Mouse (Mus musculus) hindbrain, embryonic 10.5 days (tissue): Measurements from ENCODE around the gene Atad5. TPM values are rescaled to one million over a fixed set of nuclear protein-coding genes. Genes with fewer than 3 reads are reported as not detected.
"Not testable (repeated sequence)": the region's sequence is repeated elsewhere in the genome, so short reads cannot be mapped to it uniquely, and the experiment has no call there.

Experiments
- DNase-seq: peaks from one replicate; pipeline ENCODE4 v3.0.0-alpha.2; 2017; ENCODE audit warnings: low spot score
- H3K27ac ChIP-seq: fragments of 300-500 bp; sonication (generic); 2 replicates; pipeline ENCODE4 v1.5.1; 2016; ENCODE audit warnings: mild to moderate bottlenecking, moderate library complexity
- H3K27me3 ChIP-seq: fragments of 300-500 bp; sonication (generic); 2 replicates; pipeline ENCODE4 v1.6.1; 2016; ENCODE audit warnings: mild to moderate bottlenecking; ENCODE audit not compliant: poor library complexity, insufficient read depth, severe bottlenecking
- H3K36me3 ChIP-seq: fragments of 300-500 bp; sonication (generic); 2 replicates; pipeline ENCODE4 v1.6.1; 2016; ENCODE audit warnings: mild to moderate bottlenecking, moderate library complexity
- H3K4me1 ChIP-seq: fragments of 300-500 bp; sonication (generic); replicated peaks from 2 replicates; pipeline ENCODE4 v1.6.1; 2016; ENCODE audit warnings: mild to moderate bottlenecking
- H3K4me3 ChIP-seq: fragments of 300-500 bp; sonication (generic); 2 replicates; pipeline ENCODE4 v1.5.1; 2016; ENCODE audit warnings: mild to moderate bottlenecking, moderate library complexity
- H3K9me3 ChIP-seq: fragments of 300-500 bp; sonication (generic); 2 replicates; pipeline ENCODE4 v1.6.1; 2016; ENCODE audit warnings: mild to moderate bottlenecking, moderate library complexity
- WGBS: fragments of 180-500 bp; shearing (Covaris S2); methylation state at CpG from one replicate; pipeline ENCODE4 v1.1.7; 2016; 5-methylcytosine and 5-hydroxymethylcytosine counted together
- polyA plus RNA-seq: library from polyadenylated mRNA; unstranded; fragments of >200 nt; fragmentation: Nextera tagmentation; extraction: Ambion mirVana; gene quantifications from 2 replicates; pipeline ENCODE4 v1.2.1, GENCODE M21; 2016

The Atad5 gene
- polyA plus RNA-seq, 1 experiment from 2014 or later = 11.5 TPM

DNA sequence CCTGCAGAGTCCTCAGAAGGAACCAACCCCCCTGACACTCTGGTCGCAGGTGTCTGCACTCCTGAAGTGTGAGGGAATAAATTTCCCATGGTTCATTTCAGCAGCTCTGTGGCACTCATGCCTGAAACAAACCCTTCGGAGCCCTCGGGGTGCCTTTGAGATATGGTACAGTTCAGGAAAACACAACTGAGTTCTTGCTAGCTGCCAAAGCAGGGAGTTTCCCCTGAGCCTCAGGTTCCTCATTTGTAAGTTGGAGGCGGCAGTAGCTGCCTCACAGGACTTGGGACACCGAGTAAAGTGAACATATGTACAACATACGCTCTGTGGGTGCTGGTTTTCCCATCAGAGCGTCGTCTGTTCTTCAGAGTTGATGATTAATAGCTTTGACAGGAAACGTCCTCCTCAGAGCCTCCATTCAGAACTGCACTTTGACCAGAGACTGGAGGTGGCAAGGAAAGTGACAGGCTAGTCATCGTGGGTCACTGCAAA is 56.6 kb downstream of the Atad5 start:
- Histone ChIP-seq H3K4me1 (peaks cover 14% of the 10 kb centered on the region), H3K36me3 (no peaks in the 10 kb centered on the region), H3K4me3 (no peak overlapping the region), H3K27ac (no peak overlapping the region), H3K27me3 (no peaks in the 10 kb centered on the region), H3K9me3 (no peaks in the 10 kb centered on the region)
- whole genome bisulfite sequencing = 65% methylated on average over 10 of the region's 10 CpGs
- DNase-seq = no peak

DNA sequence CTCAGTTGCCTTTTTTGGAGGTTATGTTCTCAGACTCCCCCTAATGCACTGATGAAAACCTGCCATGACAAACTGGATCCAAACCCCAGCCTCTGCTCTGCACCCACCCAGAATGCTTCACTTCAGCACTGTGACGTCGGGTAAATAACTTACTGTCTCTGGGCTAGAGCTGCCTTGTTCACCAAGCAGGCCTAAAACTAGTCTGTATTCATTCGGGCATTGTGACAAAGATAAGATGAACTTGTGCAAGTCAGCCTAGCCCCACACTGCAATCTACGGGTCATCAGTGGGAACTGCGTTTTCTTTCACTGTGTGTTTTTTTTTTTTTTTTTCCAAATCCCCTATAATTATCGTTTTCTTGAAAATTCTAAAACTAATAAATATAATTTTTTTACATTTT is 58.5 kb downstream of the Atad5 start:
- WGBS = 81% methylated on average over 6 of the region's 6 CpGs
- peaks cover 4% of the 10 kb centered on the region for H3K4me1 ChIP-seq
- DNase-seq = no peak
- no peaks in the 10 kb centered on the region for H3K9me3 ChIP-seq
- no peak overlapping the region for H3K4me3 ChIP-seq
- no peaks in the 10 kb centered on the region for H3K36me3 ChIP-seq
- H3K27me3 ChIP-seq = peaks cover 11% of the 10 kb centered on the region
- no peak overlapping the region for H3K27ac ChIP-seq

DNA sequence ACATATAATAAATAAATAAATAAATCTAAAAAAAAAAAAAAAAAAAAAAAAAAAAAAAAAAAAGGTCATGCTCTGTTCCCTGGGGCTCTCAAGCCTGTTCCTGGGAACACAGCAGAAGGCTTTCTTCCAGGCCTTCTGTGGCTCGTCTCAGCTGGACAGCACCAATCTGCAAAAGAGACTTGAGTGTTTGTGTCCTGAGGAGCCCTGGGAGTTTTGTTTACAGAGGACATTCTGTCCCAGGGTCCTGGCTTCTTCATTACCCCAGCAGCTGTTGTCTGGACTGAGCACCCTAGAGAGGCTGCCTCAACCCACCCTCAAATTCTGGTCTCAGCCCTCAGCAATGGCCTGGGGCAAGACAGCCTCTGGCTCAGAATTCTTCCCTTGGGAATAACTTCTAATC is 59.1 kb downstream of the Atad5 start:
- Histone ChIP-seq H3K36me3 (no peaks in the 10 kb centered on the region), H3K9me3 (no peaks in the 10 kb centered on the region), H3K27ac (no peak overlapping the region), H3K4me3 (no peak overlapping the region), H3K27me3 (peaks cover 17% of the 10 kb centered on the region), H3K4me1 (no peaks in the 10 kb centered on the region)
- 49% methylated on average over 1 of the region's 1 CpGs for WGBS
- DNase-seq = no peak

DNA sequence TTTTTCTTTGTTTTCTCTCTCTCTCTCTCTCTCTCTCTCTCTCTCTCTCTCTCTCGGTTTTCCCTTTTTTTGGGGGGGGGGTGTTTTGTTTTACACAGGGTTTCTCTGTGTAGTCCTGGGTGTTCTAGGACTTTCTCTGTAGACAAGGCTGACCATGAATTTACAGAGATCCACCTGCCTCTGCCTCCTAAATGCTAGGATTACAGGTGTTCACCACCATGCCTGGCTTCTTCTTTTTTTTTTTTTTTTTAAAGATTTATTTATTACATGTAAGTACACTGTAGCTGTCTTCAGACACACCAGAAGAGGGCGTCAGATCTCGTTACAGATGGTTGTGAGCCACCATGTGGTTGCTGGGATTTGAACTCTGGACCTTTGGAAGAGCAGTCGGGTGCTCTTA is 59.8 kb downstream of the Atad5 start:
- not testable (repeated sequence) for H3K27ac ChIP-seq, H3K4me1 ChIP-seq, H3K4me3 ChIP-seq, H3K36me3 ChIP-seq, DNase-seq, H3K9me3 ChIP-seq
- peaks cover 23% of the 10 kb centered on the region for H3K27me3 ChIP-seq
- 73% methylated on average over 4 of the region's 4 CpGs for whole genome bisulfite sequencing

DNA sequence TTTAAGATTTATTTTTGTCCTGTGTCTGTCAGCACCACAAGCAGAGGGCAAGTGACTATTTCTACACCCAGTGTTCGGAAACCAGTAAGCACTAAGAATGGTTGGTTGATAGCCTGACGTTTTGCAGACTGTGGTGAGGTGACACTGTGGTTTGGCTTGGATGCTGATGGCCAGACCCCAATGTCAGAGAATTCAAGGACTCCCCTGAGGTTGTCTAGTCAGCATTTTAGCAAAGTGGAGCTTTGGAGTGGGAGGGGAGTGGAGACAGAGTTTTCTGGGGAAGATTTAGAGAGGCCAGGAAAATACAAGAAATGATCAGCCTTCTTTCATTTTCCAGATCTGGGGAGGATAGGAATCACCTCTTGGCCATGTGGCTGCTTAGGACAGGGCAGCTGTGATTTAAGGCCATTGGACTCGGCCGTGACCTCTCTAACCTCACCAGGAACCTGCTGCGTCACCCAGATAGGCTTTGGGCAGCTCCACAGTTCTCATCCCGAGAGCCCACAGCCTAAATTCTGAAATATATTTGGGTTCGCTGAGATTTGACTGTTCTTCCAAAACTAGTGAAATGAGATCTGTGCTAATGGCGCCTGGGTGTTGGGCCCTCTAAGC is 60.3 kb downstream of the Atad5 start:
- Histone ChIP-seq H3K4me3 (no peak overlapping the region), H3K27ac (no peak overlapping the region), H3K36me3 (no peaks in the 10 kb centered on the region), H3K4me1 (peaks cover 10% of the 10 kb centered on the region), H3K9me3 (no peaks in the 10 kb centered on the region), H3K27me3 (peaks cover 29% of the 10 kb centered on the region)
- DNase-seq = no peak
- WGBS = 89% methylated on average over 8 of the region's 8 CpGs

DNA sequence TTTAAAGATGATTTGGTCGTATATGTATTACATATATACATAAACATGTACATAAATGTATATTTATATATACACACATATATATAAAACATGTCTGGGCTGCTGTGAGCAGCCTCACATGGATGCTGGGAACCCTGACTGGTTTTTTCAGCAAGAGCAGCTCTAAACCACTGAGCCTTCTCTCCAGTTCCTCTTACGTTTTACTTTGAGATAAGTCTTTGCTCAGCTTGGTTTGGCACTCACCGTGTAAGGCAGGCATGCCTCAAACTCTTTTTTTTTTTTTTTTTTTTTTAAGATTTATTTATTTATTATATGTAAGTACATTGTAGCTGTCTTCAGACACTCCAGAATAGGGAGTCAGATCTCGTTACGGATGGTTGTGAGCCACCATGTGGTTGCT is 61.4 kb downstream of the Atad5 start:
- 84% methylated on average over 5 of the region's 5 CpGs for WGBS
- DNase-seq = no peak
- H3K4me3 ChIP-seq = no peak overlapping the region

DNA sequence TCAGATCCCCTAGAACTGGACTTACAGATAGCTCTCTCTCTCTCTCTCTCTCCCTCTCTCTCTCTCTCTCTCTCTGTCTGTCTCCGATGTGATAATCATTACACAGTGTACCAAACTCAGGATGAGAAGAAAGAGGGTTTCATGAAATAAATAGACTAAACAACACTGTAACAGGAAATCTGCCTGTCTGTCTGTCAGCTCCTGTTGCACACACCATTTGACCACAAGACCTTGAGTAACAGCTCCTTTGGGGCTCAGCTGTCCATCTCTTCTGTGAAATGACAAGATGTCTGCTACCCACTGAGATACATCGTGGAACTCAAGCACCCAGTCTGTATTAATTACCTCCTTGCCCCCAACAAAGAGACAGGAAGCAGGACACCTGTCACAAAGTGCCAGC is 62.3 kb downstream of the Atad5 start:
- 83% methylated on average over 2 of the region's 2 CpGs for WGBS
- H3K4me1 ChIP-seq = peaks cover 13% of the 10 kb centered on the region
- H3K27ac ChIP-seq = no peak overlapping the region
- no peak for DNase-seq
- H3K27me3 ChIP-seq = peaks cover 49% of the 10 kb centered on the region
- H3K36me3 ChIP-seq = no peaks in the 10 kb centered on the region
- no peak overlapping the region for H3K4me3 ChIP-seq
- no peaks in the 10 kb centered on the region for H3K9me3 ChIP-seq

More for the DNA sequence above, 61.4 kb downstream of the Atad5 start:
- Histone ChIP-seq H3K27ac (no peak overlapping the region), H3K36me3 (no peaks in the 10 kb centered on the region), H3K9me3 (no peaks in the 10 kb centered on the region), H3K4me1 (peaks cover 13% of the 10 kb centered on the region), H3K27me3 (peaks cover 39% of the 10 kb centered on the region)

DNA sequence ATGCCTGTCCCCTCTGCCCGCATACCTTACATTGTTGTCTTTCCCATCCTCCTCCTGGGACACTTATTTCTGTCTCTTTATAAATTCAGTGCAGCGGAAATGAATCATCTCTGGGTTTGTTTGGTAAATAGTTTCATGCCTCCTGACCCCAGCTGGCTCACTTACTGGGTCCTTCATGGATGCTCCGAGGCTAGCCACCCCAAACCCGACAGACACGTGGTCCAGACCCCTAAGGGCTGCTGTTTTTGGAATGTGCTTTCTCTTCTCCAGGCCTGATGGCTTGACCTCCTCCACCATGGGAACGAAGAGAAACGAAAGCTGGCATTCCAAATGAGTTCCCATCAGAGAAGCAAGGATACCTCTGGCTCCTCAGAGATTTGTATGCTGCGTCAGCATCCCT is 63.2 kb downstream of the Atad5 start:
- H3K36me3 ChIP-seq = no peaks in the 10 kb centered on the region
- H3K27ac ChIP-seq = no peak overlapping the region
- no peak for DNase-seq
- WGBS = 73% methylated on average over 8 of the region's 8 CpGs
- H3K4me1 ChIP-seq = peaks cover 13% of the 10 kb centered on the region
- H3K9me3 ChIP-seq = no peaks in the 10 kb centered on the region
- no peak overlapping the region for H3K4me3 ChIP-seq
- H3K27me3 ChIP-seq = peaks cover 56% of the 10 kb centered on the region

DNA sequence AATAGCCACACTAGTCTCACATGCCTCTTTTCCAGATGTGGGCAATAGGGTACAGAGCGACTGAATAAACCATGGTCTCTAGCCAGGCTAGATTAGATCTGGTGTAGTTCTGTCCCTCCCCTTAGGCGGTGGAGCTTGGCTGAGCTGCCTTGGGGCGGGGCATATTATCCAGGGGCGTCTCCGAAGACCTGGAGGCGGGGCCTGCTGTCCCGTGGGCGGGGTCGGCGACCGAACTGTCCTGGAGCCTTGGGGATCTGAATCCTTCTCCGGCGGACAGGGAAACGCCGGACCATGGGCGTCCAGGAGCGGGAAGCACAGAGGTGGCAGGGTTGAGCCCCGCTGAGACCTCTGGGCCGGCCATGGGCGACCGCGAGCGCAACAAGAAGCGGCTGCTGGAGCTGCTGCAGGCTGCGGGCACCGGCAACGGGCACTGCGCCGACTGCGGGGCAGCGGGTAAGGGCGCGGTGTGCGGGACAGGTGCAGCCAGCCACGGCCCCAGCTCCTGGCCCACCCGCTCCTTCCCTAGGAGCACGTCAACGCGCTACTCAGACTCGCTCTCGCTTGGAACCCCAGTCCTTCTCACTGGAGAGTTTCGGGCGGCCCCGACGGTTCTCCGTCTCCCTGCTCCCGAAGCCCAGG is 64.8 kb downstream of the Atad5 start, which contains the start of gene Adap2:
Gene Adap2, plus strand, starts transcription at position 249 of the 639 bp plus-strand sequence.
- Histone ChIP-seq H3K4me1 (peaks cover 13% of the 10 kb centered on the region), H3K4me3 (peak within 1 kb of the TSS; percentile 62), H3K27me3 (peaks cover 65% of the 10 kb centered on the region), H3K36me3 (no peaks in the 10 kb centered on the region), H3K27ac (peak within 1 kb of the TSS; percentile 47), H3K9me3 (no peaks in the 10 kb centered on the region)
- WGBS = 2% methylated on average over 47 of the region's 47 CpGs
- DNase-seq = peak; percentile 80

DNA sequence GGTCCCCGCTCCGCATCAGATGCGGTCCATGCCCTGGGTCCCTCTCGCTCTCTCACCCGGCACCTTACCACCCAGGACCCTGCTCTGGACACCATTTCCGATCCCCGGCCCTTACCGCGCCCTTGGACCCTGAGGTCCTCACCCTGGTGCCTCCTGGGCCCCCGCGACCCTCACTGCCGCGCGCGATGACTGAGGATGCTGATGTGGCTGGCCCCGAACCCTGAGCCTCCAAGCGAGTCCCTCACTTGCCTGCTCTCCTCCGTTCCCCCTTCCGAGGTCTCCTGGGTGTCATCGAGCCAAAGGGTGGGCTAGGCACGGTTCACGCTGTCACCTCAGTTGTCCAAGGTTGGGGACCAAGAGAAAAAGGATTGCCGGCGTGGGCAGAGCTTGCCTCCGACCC is 65.3 kb downstream of the Atad5 start:
- peak overlapping the region; percentile 47 for H3K27ac ChIP-seq
- peaks cover 65% of the 10 kb centered on the region for H3K27me3 ChIP-seq
- WGBS = 18% methylated on average over 25 of the region's 25 CpGs

DNA sequence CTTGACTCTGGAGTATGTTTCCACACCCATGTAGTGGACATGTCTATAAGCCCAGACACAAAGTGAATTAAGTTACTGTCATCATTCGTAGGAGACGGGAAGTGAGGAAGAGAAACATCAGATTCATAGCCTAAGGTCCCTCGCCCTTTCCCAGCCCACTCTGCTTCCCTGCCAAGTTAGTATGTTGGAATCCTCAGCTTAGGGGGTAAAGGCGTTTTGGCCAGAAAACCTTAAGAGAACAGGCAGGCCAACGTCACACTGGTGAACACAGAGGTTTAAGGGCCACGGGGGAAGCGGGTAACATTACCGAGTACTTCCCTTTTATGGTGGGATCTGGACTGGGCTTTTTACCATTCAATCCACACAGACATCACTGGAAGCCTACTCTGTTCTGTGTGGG is 66.3 kb downstream of the Atad5 start:
- H3K9me3 ChIP-seq = no peaks in the 10 kb centered on the region
- no peak for DNase-seq
- no peak overlapping the region for H3K4me3 ChIP-seq
- H3K27ac ChIP-seq = no peak overlapping the region
- H3K36me3 ChIP-seq = no peaks in the 10 kb centered on the region
- H3K4me1 ChIP-seq = peaks cover 13% of the 10 kb centered on the region
- 87% methylated on average over 8 of the region's 8 CpGs for WGBS
- peaks cover 65% of the 10 kb centered on the region for H3K27me3 ChIP-seq

More for the DNA sequence above, 65.3 kb downstream of the Atad5 start:
- peak overlapping the region; percentile 62 for H3K4me3 ChIP-seq
- no peaks in the 10 kb centered on the region for H3K36me3 ChIP-seq
- H3K4me1 ChIP-seq = peaks cover 13% of the 10 kb centered on the region
- DNase-seq = no peak
- no peaks in the 10 kb centered on the region for H3K9me3 ChIP-seq

DNA sequence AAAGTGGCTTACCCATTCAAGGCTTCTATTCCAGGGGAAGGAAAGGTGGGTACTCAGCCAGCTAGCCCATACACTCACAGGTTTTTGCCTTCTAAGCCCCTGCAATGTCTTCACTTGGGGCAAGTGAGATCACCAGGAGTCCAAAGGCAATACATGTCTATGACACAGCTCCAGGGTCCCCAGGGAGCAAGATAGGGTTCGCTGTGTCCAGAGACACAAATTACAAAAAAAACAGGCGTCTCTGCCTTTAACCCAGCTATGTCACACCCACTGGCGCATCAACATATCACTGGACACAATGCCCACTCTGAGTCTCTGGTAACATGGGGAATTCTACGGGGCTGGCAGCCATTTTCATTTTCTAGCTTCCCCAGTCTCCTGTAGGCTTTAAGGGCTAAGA is 66.8 kb downstream of the Atad5 start:
- H3K36me3 ChIP-seq = no peaks in the 10 kb centered on the region
- 88% methylated on average over 4 of the region's 4 CpGs for WGBS
- H3K4me1 ChIP-seq = peaks cover 13% of the 10 kb centered on the region
- H3K27me3 ChIP-seq = peaks cover 65% of the 10 kb centered on the region
- no peaks in the 10 kb centered on the region for H3K9me3 ChIP-seq
- no peak overlapping the region for H3K27ac ChIP-seq
- H3K4me3 ChIP-seq = no peak overlapping the region
- DNase-seq = no peak

DNA sequence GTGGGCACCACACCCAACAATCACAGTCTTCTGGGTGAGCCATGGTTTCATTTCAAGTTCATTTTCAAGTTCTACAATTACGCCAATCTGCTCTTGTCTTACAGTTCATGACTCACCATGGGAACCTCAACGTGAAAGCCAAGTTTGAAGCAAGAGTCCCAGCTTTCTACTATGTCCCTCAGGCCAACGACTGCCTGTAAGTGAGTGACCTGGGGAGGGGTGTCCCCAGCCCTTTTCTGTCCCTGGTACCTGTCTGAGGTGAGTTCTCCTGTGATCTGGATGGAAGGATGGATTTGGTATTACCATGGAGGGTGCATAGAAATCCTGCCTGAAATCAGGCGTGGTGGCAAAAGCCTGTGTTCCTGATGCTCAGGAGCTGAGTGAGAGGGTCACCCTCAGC is 67.6 kb downstream of the Atad5 start:
- H3K27me3 ChIP-seq = peaks cover 62% of the 10 kb centered on the region
- H3K36me3 ChIP-seq = no peaks in the 10 kb centered on the region
- no peak for DNase-seq
- H3K4me1 ChIP-seq = peaks cover 13% of the 10 kb centered on the region
- H3K9me3 ChIP-seq = no peaks in the 10 kb centered on the region
- 88% methylated on average over 4 of the region's 4 CpGs for WGBS
- H3K27ac ChIP-seq = no peak overlapping the region
- no peak overlapping the region for H3K4me3 ChIP-seq
